Mouse (Mus musculus) lung, adult 18-20 months (tissue): ENCODE results near the gene Cfb.

ENCODE experiments used
- DNase-seq, 2 experiments: peaks; one replicate each; pipeline ENCODE4 v3.0.0; 2022; ENCODE audit warnings: mixed read lengths in 2 of 2

Cfb gene

DNA sequence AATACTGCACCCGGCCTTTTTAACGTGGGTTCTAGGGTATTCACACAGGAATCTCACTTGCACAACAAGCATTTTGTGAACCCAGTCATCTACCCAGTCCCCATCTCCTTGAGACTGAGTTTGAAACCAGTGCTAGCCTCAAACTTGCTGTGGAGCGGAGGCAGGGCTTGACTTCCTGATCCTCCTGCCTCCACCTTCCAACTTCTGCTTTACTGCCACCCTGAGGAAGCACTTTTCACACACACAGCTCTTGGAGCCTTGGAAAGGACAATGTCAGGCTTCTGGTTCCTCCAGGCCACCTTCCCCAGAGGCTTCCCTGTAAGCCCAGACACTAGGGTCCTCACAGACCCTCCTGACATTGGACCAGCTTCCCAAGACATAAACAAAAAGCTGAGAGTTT is 21.0 kb upstream of the Cfb start:
- no peak for DNase-seq

DNA sequence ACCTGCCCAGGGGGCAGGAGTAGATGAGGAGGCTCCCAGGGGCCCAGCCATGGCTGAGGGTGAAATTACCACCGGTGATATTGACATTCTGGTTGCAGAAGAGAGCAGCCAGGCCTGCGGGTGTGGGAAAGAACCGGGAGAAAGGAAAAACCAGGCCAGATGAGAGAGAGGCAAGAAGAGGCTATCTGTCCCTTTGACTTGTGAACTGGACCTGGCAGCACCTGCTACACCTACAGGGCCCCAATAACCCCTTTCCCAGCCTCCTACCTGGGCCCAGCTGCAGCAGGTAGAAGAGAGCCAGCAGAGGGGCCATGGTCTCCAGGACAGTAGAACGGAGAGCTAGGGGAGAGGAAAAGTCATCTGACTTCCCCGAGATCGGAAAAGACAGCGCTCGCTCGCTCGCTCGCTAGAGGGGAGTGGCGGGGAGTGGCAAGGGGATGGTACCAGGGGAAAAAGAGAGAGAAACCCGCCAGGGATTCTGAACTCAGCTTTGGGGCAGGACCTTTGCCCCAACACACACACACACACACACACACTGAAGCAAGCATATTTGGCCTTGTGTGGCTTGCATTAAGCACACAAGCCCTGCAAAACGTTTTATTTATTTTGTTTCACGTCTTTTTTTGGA is 19.5 kb upstream of the Cfb start, which contains the start of gene Gm20547:
TSS of gene Gm20547 (minus strand) at position 360 of the 628 bp plus-strand sequence.
- no peak for DNase-seq

DNA sequence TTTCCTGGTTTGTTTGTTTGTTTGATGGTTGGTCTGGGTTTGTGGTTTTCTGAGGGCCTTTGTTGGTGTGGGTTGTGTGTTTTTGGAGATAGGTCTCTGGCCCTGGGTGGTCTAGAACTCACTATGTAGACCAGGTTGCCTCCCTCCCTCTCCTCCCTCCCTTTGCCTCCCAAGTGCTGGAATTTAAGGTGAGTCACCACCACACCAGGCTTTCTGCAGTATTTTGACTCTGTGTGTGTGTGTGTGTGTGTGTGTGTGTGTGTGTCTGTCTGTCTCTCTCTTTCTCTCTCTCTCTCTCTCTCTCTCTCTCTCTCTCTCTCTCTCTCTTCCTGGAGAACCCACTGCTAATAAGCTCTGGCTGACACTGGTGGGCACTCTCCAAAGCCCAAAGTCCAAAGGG is 18.8 kb upstream of the Cfb start:
- DNase-seq = no peak

DNA sequence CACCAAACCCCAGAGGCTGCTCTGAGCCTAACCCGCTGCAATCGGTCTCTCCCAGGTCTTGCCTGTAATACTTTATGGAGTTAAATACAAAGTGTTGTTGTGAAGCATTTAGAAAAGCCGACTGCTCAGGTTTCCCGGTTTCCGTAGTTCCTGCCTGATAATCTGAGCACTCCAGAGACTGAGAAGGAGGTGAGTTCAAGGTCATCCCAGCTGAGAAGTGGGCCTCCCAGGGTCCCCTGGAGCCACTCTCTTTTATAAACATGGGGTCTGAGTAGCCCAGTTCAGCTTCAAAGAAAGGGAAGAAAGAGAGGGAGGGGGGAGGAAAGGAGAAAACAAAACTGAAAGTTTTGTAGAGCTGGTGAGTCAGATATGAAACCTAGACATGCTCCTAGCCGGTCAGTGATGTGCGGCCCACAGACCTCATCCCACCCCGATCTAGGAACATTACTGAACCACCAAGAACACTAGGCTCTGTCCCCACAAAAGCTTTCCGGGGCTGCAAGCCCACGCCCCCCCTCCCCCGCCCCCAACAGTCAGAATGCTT is 17.1 kb upstream of the Cfb start, which contains the start of gene Zbtb12:
TSS of gene Zbtb12 (plus strand) at position 148 of the 544 bp plus-strand sequence.
- DNase-seq = no peak

DNA sequence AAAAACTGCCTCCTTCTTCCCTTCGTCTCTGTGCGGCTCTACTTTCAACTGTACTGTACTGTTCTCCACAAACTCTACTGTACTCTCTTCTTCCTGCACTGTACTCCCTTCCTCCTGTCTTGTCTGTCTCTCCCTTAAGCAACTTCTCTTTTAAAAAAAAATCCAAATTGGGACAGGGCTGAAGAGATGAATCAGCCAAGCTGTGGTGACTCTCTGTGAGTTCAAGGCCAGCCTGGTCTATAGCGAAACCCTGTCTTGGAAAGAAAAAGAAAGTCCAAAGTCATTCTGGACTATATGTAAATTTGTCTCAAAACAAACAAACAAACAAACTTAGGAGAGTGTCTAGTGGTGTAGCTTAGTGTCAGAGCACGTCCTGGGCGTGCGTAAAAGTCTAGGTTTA is 12.0 kb upstream of the Cfb start:
- DNase-seq = no peak

DNA sequence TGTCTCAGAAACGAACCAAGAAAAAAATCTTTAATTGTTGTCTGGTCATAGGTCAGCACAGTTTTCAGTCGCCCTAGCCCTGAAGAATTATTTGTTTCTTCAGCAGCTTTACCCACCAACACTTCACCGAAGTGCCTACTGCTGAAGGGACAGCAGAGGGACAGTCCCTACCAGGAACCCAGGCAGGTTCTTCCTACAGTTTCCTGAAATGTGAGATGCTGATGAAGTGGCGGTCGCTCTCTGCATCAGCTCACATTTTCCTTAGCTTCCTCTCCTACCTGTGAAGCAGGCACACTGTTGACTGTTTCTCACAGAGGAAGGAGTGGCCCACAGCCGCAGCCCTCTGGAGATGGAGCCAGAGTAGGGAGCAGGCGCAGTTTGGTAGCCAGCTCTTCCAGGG is 3.7 kb upstream of the Cfb start:
- peak in 1 of 2 experiments; percentile 15 for DNase-seq

DNA sequence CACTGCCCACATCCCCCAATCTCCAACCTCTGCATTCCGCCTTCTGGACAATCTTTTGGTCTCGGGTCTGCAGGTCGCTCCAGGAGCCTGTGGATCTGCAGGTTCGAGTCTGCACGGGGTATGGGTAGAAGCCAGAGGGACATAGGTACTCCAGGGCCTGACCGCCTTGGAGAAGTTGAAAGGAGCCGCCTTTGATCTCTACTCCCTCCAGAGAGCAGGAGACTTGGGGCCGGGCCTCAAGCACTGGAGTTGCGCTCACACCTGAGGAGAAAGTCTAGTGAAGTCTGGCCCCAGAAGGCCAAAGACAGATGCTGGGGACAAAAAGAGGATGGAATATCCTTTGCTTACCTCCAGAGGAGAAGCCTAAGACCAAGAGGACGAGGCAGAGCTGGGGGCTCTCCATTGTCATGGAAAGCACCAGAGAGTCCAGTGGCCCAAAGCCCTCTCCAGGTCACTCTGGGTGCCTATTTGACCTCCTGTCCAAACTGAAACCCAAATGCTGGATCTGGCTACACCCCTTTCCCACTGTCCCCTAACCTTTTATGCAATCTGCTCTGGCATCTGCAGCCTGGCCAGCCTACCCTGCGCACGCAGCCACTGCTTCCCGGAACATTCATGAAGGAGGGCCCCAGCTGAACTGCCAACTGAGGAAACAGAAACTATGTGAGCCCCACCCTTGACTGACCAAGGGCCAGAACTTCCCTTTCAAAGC is 458 bp downstream of the Cfb start:
- peak; percentile 61 to 68 for DNase-seq

DNA sequence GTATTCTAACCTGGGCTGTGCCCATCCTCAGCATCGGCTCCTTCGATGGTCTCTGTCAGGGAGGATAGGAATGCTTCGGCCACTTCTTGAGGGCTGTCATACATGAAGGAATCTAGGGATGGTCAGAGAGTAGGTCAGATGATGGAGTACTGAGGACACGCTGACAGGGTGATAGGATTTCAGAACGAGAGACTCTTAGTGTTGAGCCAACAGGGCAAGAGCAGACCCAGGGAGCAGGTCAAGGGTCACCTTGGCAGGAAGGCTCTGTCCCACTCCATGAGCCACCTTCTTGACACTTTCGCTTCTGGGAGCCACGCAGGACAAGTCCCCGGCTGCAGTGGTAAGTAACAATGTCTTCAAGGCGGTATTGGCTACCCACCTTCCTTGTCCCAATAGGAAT is 1.8 kb downstream of the Cfb start:
- no peak for DNase-seq

DNA sequence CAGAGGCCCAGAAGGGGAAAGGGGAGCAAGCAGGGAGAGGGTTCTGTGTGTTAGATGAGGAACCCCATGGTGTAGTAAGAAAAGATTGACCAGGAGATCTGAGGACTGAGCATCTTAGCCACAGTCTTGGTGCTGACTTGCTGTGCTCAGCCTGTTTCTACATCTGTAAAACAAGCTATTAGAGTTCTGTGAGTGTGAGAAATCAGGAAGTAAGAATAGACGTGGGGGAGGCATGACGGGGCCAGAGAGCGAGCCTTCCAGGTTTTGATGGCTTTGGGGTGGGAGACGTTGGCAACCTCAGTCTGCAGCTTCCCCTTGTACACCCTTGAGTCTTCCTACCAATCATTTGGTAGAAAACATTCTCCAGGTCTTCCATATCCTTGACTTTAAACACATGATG is 3.6 kb downstream of the Cfb start:
- DNase-seq = no peak

DNA sequence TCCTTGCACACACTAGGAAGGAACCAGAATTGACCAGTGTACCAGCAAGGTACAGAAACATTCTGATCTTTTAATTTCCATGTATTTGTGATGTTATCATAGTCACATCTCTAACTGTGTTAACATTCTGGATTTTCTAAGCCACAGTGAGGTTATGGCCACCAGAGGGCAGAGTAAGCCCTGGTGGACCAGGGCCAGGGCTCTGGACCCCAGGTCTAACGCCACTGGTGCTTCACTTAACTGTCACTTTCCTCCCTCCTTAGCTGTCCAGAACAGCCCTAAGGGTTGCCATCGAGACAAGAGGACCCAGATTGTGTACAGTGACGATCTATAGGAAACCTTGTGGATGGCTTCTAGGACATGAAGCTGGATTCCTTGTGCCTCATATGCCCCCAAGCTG is 6.5 kb downstream of the Cfb start:
- peak in 1 of 2 experiments; percentile 36 for DNase-seq

DNA sequence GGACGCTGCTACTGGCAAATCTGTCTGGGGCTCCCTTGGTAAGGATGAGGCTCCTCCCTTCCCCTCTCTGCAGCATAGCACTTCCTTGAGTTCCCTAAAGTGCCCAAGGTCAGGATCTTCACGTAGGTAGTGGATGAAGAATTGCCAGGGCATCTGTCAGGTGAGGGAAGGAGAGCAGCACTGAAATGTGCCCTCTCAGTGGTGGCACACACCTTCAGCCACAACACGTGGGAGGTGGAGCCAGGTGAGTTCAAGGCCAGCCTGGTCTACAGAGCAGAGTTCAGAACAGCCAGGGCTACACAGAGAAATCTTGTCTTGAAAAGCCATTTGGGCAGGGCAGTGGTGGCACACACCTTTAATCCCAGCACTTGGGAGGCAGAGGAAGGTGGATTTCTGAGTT is 7.6 kb downstream of the Cfb start:
- no peak for DNase-seq

DNA sequence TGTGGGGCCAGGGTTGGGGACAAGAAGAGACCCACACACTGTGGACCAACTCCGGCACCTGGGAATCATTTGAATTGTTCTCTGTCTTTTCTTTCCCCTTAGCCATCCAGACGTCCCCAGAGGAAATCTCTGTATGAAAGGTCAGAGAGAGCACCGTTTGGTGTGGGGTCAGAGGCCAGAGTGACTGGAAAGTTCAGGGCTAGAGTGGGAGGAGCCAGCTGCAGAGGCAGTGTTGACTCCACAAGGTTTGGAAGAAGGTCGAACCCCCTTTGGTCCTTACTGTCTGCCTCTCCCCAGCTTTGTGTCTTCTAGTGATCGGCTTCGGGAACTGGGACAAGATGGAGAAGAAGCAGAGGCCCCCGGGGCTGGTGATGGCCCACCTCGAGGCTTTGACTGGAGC is 8.8 kb downstream of the Cfb start:
- no peak for DNase-seq

DNA sequence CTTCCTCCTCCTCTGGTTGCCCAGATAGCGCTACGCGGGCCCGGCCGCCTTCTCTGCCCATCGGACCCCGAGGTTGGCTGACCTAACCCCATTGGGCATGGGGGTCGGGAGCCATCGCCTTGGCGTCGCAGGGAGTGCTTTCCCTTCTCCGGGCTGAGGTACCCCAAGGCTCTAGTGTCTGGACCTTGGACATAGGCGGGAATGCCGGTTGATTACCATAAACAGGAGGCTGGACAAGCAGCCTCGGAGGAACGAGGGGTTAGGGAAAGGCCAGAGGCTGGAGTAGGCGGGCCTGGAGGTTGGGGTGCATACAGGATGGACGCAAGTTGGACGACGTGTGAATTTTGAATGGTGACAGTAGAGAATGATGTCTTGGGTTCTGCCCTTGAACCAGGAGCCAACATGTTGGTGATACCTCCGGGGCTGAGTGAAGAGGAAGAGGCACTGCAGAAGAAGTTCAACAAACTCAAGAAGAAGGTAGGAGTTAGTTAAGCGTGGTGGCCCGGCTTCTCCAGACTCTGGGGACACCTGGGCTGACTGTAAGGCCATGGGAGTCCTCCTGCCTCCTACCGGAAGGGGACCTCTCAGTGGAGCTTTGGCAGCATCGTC is 11.7 kb downstream of the Cfb start:
- DNase-seq = no peak

DNA sequence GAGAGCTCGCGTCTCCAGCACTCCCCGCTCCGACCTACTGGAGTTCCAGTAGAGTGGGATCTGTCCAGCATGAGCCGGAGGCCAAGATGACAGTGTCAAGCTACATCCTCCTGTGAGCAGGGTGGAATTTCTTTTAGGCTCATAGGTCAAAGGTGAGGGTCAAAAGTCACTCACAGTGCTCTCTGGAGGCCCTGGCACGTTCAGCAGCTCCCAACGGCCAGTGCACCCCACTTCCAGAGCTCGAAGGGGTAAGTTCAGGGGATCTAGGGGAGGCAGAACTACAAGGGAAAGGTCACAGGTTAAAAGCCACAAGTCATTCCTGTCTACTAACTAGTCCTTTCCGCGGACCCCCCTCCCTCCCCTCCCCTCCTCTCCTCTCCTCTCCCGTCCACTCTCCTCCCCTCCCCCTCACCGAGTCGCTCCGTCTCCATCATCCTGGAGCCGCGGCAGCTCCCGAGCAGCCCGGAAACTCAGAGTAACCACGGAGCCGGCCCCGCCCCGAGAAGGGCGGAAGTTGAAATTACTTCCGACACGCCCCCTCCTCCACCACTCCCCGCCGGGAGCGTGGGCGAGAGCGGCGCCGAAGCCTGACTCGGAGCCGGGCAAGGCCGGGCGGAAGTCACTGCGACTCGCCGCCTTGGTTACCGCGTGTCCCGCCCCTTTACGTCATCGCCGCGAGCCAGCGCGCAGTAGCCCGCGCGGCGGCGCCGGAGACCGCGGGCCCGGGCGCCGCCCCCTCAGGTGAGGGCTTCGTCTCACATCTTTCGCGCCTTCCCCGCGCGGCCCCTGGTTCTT is 12.4 kb downstream of the Cfb start, which contains the start of the genes Skiv2l and Nelfe:
TSS of gene Skiv2l (minus strand) at position 489 of the 795 bp plus-strand sequence.
TSS of gene Nelfe (plus strand) at position 670 of the 795 bp plus-strand sequence.
- DNase-seq = peak; percentile 98

DNA sequence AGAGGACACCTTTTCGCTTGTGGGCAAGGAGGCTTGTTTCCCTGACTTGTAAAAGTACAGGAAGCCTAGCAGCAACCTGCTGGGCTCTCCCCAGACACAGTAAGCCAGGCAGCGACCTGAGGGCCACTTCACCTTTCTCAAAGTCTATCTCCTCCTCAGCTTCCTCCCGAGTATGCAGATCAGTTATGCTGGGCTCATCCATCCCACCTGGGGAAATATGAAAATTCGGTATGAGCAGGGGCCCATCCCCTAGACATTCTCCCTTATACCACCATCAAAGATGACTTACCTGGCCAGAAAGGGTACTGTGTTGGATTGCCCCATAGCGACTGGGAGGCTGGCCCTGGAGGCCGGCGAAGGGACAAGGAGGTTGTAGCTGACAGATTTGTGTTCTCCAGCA is 14.7 kb downstream of the Cfb start:
- DNase-seq = no peak

DNA sequence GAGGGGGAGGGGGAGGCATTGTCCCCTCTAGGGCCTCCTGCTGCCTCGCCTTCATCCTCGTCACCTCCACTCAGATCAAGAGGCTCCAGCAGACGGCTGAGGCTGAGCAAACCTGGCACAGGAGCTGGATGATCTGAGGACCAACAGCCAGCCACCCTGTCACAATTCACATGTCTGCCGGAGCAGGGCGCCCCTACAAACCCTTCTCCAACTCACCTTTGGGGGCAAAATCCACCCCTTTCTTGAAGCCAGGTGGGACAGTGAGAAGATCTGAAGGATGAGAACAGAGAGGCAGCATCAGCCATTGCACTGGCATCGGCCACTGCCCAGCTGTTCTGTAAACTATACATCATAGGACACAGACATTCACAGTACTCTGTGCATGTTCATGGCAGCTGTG is 15.1 kb downstream of the Cfb start:
- no peak for DNase-seq

DNA sequence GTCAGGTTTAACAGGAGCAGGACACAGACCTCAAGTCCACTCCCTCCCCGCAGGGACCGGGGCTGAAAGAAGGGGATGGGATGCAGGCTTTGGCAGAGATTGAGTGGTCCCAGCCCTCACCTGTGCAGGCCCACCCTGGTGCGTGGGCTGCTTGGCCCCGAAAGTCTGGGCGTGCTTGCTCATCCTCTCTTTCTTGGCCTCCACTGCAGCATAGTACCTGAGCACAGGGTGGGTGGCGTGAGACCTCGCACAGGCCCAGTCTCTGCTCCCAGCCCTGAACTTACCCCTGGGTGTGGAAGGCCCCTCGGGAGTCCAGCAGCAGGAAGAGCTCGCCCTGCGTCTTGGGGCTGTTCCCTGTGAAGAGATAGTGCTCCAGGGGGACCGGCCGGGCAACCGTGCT is 17.4 kb downstream of the Cfb start:
- no peak for DNase-seq

DNA sequence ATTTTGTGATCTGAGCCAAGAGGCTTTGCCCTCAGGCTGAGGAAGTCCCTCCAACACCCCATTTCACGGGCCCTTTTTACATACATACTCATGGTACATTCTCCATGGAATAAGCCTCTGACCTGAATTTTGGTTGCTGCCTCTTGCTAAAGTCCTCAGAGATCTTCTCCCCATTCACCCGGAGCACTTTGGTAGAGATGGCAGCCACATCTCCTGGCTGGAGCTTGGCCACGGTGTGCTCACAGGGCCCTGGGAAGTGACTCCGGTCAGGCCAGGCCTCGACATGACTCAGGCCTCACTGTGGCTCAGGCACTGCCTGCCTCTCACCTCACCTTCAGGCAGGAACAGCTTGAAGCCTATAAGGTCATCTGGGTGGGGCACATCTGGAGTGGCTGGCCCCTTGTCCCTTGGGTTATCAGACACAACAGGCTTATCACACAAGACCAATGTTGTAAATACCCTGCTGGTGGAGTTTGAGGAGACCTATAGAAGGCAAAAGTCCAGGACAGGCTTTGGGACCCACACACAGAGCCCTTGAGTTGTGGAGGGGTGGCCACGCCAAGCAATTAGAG is 21.5 kb downstream of the Cfb start:
- DNase-seq = no peak

DNA sequence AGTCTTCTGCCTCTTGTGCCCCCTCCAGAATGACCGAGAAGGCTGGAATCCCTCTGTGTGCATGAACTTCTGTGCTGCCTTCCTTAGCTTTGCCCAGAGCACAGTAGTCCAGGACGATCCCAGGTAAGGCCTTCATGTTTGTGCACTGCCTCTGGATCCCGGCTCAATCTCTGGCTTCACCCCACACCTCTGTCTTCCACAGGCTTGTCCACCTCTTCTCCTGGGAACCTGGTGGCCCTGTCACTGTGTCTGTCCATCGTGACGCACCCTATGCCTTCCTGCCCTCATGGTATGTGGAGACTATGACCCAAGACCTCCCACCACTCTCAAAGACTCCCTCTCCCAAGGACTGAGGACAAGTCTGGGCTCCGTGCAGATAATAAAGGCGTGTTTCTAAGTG is 23.5 kb downstream of the Cfb start:
- DNase-seq = no peak

DNA sequence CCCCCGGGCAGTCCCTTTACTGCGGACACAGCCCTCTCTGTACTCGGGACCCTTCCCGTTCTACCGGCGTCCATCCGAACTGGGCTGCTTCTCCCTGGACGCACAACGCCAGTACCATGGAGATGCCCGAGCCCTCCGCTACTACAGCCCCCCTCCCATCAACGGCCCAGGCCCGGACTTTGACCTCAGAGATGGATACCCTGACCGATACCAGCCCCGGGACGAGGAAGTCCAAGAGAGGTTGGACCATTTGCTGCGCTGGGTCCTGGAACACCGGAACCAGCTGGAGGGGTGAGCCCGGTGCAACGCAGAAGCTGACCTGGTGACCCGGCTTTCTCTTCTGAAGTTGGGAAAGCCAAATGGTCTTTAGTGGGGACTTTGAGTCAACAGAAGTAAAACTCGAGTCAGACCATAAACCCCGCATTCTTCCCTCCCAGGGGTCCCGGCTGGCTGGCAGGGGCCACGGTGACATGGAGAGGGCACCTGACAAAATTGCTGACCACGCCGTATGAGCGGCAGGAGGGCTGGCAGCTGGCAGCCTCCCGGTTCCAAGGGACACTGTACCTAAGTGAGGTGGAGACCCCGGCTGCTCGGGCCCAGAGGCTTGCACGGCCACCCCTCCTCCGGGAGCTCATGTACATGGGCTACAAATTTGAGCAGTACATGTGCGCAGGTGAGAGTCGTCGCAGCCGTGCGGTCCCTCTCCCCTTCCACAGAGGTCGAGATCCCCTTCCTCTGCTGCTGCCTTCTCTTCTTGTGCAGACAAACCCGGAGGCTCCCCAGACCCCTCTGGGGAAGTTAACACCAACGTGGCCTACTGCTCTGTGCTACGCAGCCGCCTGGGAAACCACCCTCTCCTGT is 24.6 kb downstream of the Cfb start:
- no peak for DNase-seq

DNA sequence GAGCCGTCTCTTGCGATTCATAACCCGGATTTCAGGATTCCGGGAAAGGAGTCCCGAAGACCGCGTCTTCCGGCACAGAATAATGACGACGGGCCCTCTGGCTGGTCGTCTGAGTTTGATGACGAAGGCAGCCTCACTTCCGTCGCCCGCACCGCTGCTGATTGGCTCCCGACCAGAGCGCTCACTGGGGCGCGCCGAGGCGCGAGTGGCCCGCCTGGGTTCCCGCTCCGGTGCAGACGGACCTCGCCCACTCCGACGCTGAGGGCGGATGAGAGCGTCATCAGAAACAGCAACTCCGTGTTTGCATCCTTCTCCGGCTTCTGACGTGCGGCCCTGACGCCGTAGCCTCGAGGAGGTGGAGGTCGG is 25.5 kb downstream of the Cfb start, which contains the start of the genes Stk19 and Dxo:
TSS of gene Stk19 (minus strand) at position 90 of the 366 bp plus-strand sequence.
TSS of gene Dxo (plus strand) at position 164 of the 366 bp plus-strand sequence.
- peak; percentile 95 to 97 for DNase-seq
